8 mouse cellular contexts compared by ENCODE assay signal in the genomic region with DNA sequence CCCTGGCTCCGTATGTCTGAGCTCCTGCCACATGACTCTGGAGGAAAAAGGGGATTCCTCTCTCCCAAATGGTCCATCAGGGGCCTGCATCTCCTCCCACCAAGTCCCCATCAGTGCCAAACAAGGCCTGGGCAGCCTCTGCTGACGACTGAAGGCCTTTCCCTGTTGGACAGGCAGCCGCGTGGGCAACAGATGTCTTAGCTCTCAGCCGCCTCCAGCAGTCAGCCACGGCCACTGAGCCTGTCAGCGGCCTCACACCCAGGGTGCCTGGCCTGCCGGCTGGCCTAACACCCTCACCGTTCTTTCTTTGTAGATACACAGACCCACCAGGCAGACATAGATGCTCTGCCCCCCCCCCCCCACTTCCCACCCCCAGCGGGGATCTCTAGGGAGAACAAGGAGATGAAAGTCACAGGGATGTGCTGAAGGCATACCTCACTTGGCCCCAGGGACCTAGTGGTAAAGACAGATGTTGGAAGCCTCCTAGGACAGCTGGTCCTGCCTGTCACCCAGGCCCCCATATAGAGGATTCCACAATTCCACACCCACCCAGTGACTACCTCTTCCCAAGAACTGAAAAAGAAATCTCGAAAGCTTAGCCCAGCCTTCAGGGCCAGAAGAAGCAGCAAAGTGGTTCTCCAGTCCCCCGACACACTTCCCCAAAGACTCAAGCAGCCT. TPM values are rescaled to one million over a fixed set of nuclear protein-coding genes. Genes with fewer than 3 reads are reported as not detected.
DNase-seq lines count a peak whose midpoint lies in the region; ATAC-seq and TF ChIP-seq lines count a peak whose summit lies in the region.

No protein-coding gene starts in this region.

- peak overlapping the region; percentile 69; the same call in 1 of the 2 replicates for H3K9ac ChIP-seq in forebrain, embryonic 14.5 days (ENCODE audit: low read length)
- peak overlapping the region; percentile 74 for H3K9ac ChIP-seq in kidney, embryonic 16.5 days (replicated peaks; ENCODE audit: low read length)
- no peak overlapping the region for H3K9ac ChIP-seq in midbrain, embryonic 15.5 days

- 39% methylated on average over 11 of the region's 12 CpGs for WGBS in forebrain, embryonic 14.5 days
- WGBS in kidney, embryonic 16.5 days = 24% methylated on average over 12 of the region's 12 CpGs
- 30% methylated on average over 12 of the region's 12 CpGs for WGBS in midbrain, embryonic 15.5 days

- DNase-seq in layer of hippocampus, adult 2 months (ENCODE audit: low spot score in 2 of 2) = no peak
- no peak for DNase-seq in layer of hippocampus, adult 18-20 months (ENCODE audit: low spot score in 2 of 2)
- peak; percentile 28 for DNase-seq in forebrain, embryonic 14.5 days (ENCODE audit: low spot score)
- no peak for DNase-seq in yolk sac, embryonic 10.5 days (ENCODE audit: low spot score)
- DNase-seq in spleen, adult 12 weeks (ENCODE audit: low spot score) = no peak
- DNase-seq in layer of hippocampus, adult 11-12 months (ENCODE audit: low spot score) = no peak

- H3K9me3 ChIP-seq in forebrain, embryonic 14.5 days (replicated peaks; ENCODE audit: control insufficient read depth, low read length) = no peaks in the 10 kb centered on the region
- no peaks in the 10 kb centered on the region for H3K9me3 ChIP-seq in kidney, embryonic 16.5 days (ENCODE audit: low read length)
- no peaks in the 10 kb centered on the region for H3K9me3 ChIP-seq in midbrain, embryonic 15.5 days

- TF ChIP-seq CTCF in layer of hippocampus, adult 2 months (conservative IDR thresholded peaks at IDR 0.05) = no peak

- H3K4me2 ChIP-seq in forebrain, embryonic 14.5 days (ENCODE audit: low read length) = peak overlapping the region; percentile 82
- H3K4me2 ChIP-seq in kidney, embryonic 16.5 days (replicated peaks; ENCODE audit: low read depth, low read length) = peak overlapping the region; percentile 80
- H3K4me2 ChIP-seq in midbrain, embryonic 15.5 days = peak overlapping the region; percentile 88

- no peaks in the 10 kb centered on the region for H3K36me3 ChIP-seq in forebrain, embryonic 14.5 days (ENCODE audit: control insufficient read depth, insufficient read depth, low read length)
- no peaks in the 10 kb centered on the region for H3K36me3 ChIP-seq in kidney, embryonic 16.5 days (ENCODE audit: insufficient read depth, low read length)
- no peaks in the 10 kb centered on the region for H3K36me3 ChIP-seq in midbrain, embryonic 15.5 days (replicated peaks)

- no peak; the same call in 1 of the 2 replicates for ATAC-seq in forebrain, embryonic 14.5 days
- 0 out of 2 replicates have a peak, but pooled peaks have one; percentile 14 for ATAC-seq in kidney, embryonic 16.5 days (ENCODE audit: low FRiP score, low TSS enrichment)
- no peak for ATAC-seq in midbrain, embryonic 15.5 days (replicated peaks)

- peaks cover 5% of the 10 kb centered on the region for H3K4me1 ChIP-seq in forebrain, embryonic 14.5 days (ENCODE audit: control insufficient read depth, insufficient read depth, low read length)
- peaks cover 28% of the 10 kb centered on the region for H3K4me1 ChIP-seq in kidney, embryonic 16.5 days (ENCODE audit: insufficient read depth, low read length)
- H3K4me1 ChIP-seq in midbrain, embryonic 15.5 days = peaks cover 14% of the 10 kb centered on the region

- H3K27me3 ChIP-seq in forebrain, embryonic 14.5 days (replicated peaks; ENCODE audit: control insufficient read depth, insufficient read depth, low read length) = no peaks in the 10 kb centered on the region
- no peaks in the 10 kb centered on the region for H3K27me3 ChIP-seq in kidney, embryonic 16.5 days (ENCODE audit: insufficient read depth, low read length)
- H3K27me3 ChIP-seq in midbrain, embryonic 15.5 days (replicated peaks) = no peaks in the 10 kb centered on the region

- H3K27ac ChIP-seq in layer of hippocampus, adult 2 months = peak overlapping the region; percentile 78; the same call in 1 of the 2 replicates
- H3K27ac ChIP-seq in forebrain, embryonic 14.5 days (ENCODE audit: low read depth, low read length) = no peak overlapping the region
- peak overlapping the region; percentile 75; the same call in 1 of the 2 replicates for H3K27ac ChIP-seq in kidney, embryonic 16.5 days (ENCODE audit: low read length)
- no peak overlapping the region for H3K27ac ChIP-seq in midbrain, embryonic 15.5 days

- peak overlapping the region; percentile 53; the same call in 1 of the 2 replicates for H3K4me3 ChIP-seq in layer of hippocampus, adult 2 months
- H3K4me3 ChIP-seq in forebrain, embryonic 14.5 days (ENCODE audit: low read depth, low read length) = no peak overlapping the region
- peak overlapping the region; percentile 58 for H3K4me3 ChIP-seq in kidney, embryonic 16.5 days (ENCODE audit: low read length)
- 0 out of 2 replicates have a peak overlapping the region, but pooled peaks have one; percentile 50 for H3K4me3 ChIP-seq in midbrain, embryonic 15.5 days

RNA-seq across cellular contexts. Expression of a gene that starts 1.4 kb away (rescaled TPM):
- 10 to 100 TPM; 13.4 to 14.3 TPM for total RNA-seq in layer of hippocampus, adult 2 months (2021)
- total RNA-seq in layer of hippocampus, adult 18-20 months (2021) = 10 to 100 TPM; 14.8 to 15.4 TPM
- polyA plus RNA-seq in forebrain, embryonic 14.5 days (2014; fragmentation: Nextera tagmentation; extraction: Ambion mirVana) = 39.3 and 44.8 TPM in 2 replicates
- polyA plus RNA-seq in kidney, embryonic 16.5 days (2015; fragmentation: Nextera tagmentation; extraction: Ambion mirVana) = 50.3 and 55.0 TPM in 2 replicates
- polyA plus RNA-seq in midbrain, embryonic 15.5 days (2015; fragmentation: Nextera tagmentation; extraction: Ambion mirVana) = 22.3 and 26.8 TPM in 2 replicates

RNA-seq across cellular contexts. Expression of a gene that starts 32.4 kb away (rescaled TPM):
- total RNA-seq in layer of hippocampus, adult 2 months (2021) = 10 to 100 TPM; 18.6 to 28.7 TPM
- total RNA-seq in layer of hippocampus, adult 18-20 months (2021) = 10 to 100 TPM; 26.9 to 30.7 TPM
- polyA plus RNA-seq in forebrain, embryonic 14.5 days (2014; fragmentation: Nextera tagmentation; extraction: Ambion mirVana) = 4.9 and 7.2 TPM in 2 replicates
- polyA plus RNA-seq in kidney, embryonic 16.5 days (2015; fragmentation: Nextera tagmentation; extraction: Ambion mirVana) = 38.1 and 43.0 TPM in 2 replicates
- 10.0 and 10.3 TPM in 2 replicates for polyA plus RNA-seq in midbrain, embryonic 15.5 days (2015; fragmentation: Nextera tagmentation; extraction: Ambion mirVana)

RNA-seq across cellular contexts. Expression of a gene that starts 39.6 kb away (rescaled TPM):
- 1 to 10 TPM; 5.9 to 6.9 TPM for total RNA-seq in layer of hippocampus, adult 2 months (2021)
- total RNA-seq in layer of hippocampus, adult 18-20 months (2021) = 1 to 10 TPM; 6.1 to 6.7 TPM
- polyA plus RNA-seq in forebrain, embryonic 14.5 days (2014; fragmentation: Nextera tagmentation; extraction: Ambion mirVana) = 1.1 TPM in 2 replicates
- 1.00 and 1.2 TPM in 2 replicates for polyA plus RNA-seq in kidney, embryonic 16.5 days (2015; fragmentation: Nextera tagmentation; extraction: Ambion mirVana)
- polyA plus RNA-seq in midbrain, embryonic 15.5 days (2015; fragmentation: Nextera tagmentation; extraction: Ambion mirVana) = 3.3 and 4.0 TPM in 2 replicates

Comparison
In these comparisons a context has a peak if more than half of its experiments do, and no peak if none do; other contexts are left out.
1. H3K27ac ChIP-seq: peak in layer of hippocampus, adult 2 months (single experiment) and kidney, embryonic 16.5 days (single experiment); none in forebrain, embryonic 14.5 days (single experiment) and midbrain, embryonic 15.5 days (single experiment).
2. Peak in every context shown above with its lines, with median percentiles within 50 percentile points of each other: H3K4me2 ChIP-seq.